Mouse (Mus musculus): ENCODE measurements around the gene Cyp24a1. TPM values are rescaled to one million over a fixed set of nuclear protein-coding genes. Genes with fewer than 3 reads are reported as not detected.
A peak's percentile ranks its signal among the peaks of the same experiment; 100 is the strongest.
"Not testable (repeated sequence)": the region's sequence is repeated elsewhere in the genome, so short reads cannot be mapped to it uniquely, and the experiment has no call there.

The Cyp24a1 gene
- total RNA-seq, 2 experiments from 2014 or later, result not detected

DNA sequence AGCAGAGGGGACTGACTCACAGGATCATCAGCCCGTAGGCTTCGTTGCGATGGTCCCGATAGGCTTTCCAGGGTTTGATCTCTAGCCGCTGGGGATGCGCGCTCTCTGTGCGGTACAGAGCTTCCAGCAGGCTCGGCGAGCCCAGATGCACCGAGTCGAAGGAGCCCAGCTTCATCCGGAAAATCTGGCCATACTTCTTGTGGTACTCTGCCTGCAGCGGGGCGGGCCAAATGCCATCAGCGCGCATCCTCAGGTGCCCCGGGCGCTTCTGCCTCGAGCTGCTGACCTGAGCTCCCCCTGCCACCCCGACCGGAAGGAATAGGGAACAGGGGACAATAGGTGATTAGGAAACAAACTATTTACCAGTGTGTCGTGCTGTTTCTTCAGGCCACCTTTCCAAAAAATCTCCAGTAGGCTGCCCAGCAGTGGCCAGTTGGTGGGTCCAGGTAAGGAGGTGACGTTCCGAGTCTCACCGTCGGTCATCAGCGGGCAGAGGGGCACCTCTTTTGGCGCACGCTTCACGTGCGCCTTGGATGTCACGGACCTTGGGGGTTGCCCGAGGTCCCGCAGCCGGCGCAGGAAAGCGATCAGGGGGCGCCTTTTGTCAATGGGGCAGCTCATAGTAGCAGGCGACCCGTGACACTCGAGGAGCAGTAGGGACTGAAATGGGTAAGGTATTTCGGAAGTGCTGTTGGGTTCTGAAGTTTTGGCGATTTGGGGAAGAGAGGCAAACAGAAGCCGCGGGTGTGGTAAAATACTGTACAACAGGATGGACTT is 603 bp downstream of the Cyp24a1 start, which contains the start of gene Pfdn4:
TSS of gene Pfdn4 (plus strand) at position 275 of the 777 bp plus-strand sequence.
- DNase-seq (ENCODE audit: low spot score in 2 of 2), result no peak

DNA sequence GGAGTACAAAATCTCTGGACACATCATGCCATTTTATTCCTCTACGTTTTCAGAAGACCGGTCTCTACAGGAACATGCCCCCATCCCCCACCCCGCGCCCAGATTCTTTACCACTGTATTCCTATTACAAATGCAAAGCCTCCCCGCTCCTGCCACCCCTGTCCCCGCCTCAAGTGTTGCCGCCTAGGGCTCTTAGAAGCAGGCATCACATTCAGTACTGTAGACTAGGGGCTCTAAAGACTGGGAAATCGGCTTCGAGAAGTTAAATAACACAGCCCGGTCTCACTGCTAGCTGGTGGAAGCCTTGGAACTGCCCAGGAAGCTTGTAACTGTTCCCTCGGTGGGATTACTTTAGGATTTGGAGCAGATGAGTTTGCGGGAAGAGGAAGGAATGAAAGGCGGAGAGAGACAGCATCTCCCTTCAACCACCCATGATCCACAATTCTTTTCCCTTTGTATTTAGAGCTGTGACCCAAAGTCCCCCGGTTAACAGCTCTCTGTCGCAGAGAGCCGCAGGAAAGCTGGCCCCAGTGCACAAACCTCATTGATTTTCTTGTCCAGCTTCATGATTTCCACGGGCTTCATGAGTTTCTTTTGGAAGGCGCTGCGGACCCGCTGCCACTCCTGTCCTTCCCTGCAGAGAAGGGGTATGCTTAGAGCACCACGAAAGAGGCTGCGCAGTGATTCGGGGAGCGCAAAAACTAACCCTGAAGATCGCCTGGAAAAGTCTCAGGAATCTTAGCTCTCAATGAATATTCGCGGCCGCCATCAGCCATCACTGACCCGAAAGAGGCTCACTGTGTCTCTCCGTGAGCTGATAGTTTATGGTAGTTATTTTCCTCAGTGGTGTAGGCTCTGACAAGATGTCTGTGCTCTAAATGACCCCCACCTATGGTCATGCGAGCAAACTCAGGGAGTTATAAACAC is 1.9 kb downstream of the Cyp24a1 start:
- DNase-seq (ENCODE audit: low spot score in 2 of 2), result no peak

DNA sequence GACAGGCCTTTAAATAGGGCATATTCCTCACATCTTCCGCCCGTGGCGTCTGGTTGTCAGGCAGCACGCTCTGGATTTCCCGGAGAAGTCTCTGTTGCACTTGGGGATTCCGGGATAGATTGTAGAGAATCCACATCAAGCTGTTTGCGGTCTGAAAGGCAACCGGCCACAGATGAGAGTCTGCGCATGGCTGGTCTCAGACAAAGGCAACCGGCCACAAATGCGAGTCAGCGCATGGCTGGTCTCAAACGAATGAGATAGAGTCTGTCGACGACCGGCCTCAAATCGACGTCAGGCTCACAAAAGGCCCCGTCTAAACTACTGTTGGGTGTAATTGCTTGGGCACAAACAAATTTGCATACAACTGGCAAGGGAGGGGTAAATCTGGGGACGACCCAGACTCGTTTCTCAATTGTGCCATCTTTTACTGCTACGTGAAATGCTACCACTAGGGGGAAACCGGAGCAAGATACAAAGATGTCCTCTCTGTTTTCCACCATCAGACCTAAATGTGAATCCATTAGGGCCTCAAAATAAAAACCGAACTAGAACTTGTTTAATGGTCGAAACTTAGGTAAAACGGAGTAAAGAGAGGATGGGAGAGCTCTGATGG is 8.9 kb downstream of the Cyp24a1 start:
- DNase-seq (ENCODE audit: low spot score in 2 of 2), result no peak

- DNase-seq (ENCODE audit: low spot score in 2 of 2), result no peak
Observed at GRCm38 (mm10) chr2:170487202-170487601, 9.7 kb downstream of the Cyp24a1 start.

DNA sequence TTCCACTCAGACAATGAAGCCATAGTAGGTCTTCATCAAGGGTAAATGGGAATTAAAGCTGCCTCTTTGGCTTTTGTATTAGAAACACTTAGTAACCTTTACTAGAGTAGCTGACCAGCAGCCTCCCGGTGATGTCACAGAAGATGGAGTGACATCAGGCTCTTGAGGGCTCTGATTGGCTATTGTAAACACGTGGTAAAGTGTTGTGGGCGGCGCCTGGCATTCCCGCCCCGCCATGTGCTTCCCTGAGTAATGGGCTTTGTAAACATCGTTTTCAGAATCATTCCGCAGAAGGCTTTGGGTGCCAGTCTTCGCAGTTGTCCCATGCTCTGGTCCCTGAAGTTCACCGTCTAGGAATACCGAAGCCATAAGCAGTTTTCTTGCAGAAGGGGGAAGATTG is 13.0 kb downstream of the Cyp24a1 start:
- DNase-seq (ENCODE audit: low spot score in 2 of 2), result no peak

- DNase-seq (ENCODE audit: low spot score in 2 of 2), result no peak
Observed at GRCm38 (mm10) chr2:170482019-170482540, 14.9 kb downstream of the Cyp24a1 start.

- no peak for DNase-seq (ENCODE audit: low spot score in 2 of 2)
Observed at GRCm38 (mm10) chr2:170476643-170477042, 20.3 kb downstream of the Cyp24a1 start.

GRCm38 (mm10) chr2:170476215-170476614 is 20.7 kb downstream of the Cyp24a1 start:
- no peak for DNase-seq (ENCODE audit: low spot score in 2 of 2)

DNA sequence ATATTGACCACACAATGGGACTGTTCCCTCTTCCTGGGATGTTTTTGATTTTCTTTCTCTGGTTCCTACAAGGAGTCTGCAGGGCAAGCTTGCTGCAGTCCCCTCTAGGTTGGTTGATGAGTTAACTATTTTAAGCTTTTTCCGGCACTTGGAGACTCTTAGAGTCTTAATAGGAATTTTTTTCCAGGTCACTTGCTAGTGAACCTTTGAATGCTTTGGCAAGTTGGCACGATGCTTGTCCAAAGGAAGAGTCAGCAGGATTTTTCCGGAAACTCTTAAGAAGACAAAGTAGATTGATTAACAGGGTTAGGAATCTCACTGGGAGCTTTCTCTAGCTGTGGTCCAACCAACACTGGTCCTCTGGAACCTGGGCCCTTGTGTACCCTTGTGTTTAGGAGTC is 21.8 kb downstream of the Cyp24a1 start:
- no peak for DNase-seq (ENCODE audit: low spot score in 2 of 2)

DNA sequence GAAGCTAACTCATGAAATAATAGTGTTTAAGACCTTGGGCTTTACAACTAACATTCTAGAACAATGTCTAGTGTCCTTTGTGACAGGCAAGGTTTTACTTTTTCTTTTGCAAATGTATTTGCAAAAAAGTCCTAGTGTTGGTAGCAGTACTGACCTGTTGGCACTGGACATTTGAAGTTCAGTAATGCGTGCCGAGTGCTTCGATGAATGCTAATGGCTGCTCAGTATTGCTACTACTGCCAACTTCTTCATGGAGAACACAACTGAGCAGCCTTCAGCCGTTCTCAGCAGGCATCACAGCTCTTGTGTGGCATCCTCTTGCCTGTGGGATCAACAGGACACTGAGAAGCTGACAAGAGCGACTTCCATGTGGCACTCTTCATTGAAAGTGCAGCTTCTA is 22.8 kb downstream of the Cyp24a1 start:
- no peak for DNase-seq (ENCODE audit: low spot score in 2 of 2)

DNA sequence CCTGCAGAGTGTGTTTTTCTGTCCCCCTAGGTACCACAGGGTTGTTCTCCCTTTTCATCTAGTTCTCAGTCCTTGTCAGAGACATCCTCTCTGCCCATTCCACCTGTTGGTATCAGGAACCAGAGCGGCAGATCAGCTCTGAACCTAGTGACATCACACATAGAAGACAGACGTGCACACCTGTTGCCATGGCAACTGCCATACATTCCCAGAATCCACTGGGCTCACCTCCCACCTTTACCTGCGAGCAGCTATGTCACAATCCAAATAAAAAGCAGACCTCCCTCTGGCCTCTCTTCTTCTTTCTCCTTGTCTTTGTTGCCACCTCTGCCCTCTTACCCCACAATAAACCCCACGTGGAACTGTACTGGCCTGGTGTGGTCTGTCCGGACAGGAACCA is 26.4 kb downstream of the Cyp24a1 start:
- DNase-seq (ENCODE audit: low spot score in 2 of 2), result no peak

DNA sequence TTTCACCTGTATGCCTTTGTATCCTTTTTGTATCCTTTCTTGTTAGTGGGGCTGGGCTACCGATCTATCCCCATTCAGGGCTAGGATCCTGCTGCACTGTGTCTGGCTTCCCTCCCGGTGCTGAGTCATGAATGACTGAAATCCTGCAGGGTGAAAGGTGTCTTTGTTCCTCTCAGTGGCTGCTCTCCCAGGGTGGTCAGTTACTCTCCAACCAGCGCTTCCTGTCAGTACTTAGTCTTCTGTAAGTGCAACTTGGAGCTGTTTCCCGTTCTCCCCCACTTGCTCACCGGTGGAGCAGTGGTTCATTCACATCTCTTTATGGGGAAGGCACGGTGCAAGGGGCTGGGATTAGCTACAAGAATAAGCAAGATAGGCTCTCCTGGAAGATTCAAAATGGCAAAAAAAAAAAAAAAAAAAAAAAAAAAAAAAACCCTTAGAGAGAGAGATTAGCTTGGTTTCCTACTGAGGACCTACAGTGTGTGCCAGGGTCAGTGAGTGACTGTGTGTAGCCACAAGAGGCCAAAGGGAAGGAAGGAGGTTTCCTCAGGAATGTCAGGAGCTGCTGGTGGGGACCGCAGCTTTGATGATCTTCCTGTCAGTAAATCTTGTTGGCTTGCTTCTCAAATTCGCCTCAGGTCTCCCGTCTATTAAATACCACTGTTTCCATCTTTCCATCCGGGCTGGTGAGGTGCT is 27.2 kb downstream of the Cyp24a1 start:
- peak; percentile 32 to 38 for DNase-seq (ENCODE audit: low spot score in 2 of 2)

DNA sequence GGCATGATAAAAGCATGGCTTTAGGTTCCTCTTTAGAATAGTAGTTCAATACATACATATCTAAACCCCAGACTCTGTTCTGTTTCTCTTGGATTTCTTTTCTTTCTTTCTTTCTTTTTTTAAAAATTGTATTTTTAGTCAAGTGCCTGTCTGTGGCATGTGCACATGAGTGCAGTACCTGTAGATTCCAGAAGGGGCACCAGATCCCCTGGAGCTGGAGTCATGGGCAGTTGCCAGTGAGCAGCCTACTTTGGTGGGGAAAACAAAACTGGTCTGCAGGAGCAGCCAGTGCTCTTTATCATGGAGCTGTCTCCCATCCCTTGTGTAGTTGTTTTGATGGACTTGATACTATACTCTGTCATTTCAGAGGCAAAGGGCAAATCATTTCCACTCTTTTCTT is 28.9 kb downstream of the Cyp24a1 start:
- no peak for DNase-seq (ENCODE audit: low spot score in 2 of 2)

DNA sequence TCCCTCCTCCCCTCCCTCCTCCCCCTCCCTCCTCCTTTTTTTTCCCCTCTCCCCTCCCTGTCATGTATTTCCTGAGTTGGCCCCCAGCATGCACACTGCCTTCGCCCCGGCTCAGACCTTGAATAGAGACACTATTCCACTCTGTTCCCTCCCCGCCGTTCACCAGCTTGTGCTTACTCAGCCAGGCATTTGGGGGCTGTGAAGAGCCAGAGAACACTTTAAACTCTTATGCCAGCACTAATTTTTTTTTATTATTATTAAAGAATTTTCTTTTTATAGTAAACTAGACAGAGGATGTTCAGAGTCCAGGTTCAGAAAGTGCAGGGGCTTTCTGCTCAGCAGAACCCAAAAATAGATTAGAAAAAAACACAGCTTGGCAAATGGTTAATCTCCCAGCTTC is 32.1 kb downstream of the Cyp24a1 start:
- no peak for DNase-seq (ENCODE audit: low spot score in 2 of 2)

- DNase-seq (ENCODE audit: low spot score in 2 of 2), result no peak
Observed at GRCm38 (mm10) chr2:170461652-170462051, 35.3 kb downstream of the Cyp24a1 start.

GRCm38 (mm10) chr2:170459805-170460204 is 37.1 kb downstream of the Cyp24a1 start:
- DNase-seq (ENCODE audit: low spot score in 2 of 2), result no peak

GRCm38 (mm10) chr2:170459183-170459582 is 37.8 kb downstream of the Cyp24a1 start:
- DNase-seq (ENCODE audit: low spot score in 2 of 2), result no peak

GRCm38 (mm10) chr2:170453809-170454208 is 43.1 kb downstream of the Cyp24a1 start:
- DNase-seq (ENCODE audit: low spot score in 2 of 2), result not testable (repeated sequence)

DNA sequence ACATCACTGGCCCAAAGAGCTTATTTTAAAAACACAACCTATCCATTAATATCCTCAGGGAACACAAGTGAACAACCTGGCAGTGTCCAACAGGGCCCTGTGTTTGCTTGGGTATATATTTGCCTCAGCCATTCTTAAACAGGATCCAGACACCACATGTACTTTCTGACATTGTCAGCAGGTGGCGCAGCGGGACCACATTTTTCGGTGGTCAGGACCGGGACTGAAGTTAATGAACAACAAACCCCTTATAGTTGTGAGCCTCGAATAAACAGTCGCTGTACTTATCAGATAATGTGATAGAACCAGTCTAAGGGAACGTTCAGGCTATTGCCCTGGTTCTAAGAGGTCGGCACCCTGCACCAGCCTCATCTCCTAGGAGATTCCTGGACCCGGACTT is 46.0 kb downstream of the Cyp24a1 start:
- DNase-seq (ENCODE audit: low spot score in 2 of 2), result peak; percentile 63 to 73

DNA sequence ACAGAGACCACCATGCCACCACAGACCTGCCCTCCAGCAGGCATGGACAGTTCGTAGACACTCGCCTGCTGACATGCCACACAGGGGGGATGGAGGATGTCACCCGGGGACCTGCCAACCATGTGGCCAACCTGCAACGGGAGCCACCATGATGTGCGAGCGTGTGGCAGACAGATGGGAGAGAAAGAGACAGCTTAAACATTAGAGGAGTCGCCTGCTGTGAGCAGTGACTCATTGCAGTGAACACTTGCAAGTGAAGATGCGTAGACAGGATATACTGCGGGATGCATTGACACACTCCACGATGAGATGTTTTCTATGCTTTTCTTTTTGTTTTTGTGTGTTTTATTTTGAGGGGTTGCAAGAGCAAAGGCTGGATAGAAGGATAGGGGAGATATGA is 49.3 kb downstream of the Cyp24a1 start:
- DNase-seq (ENCODE audit: low spot score in 2 of 2), result peak; percentile 19 to 21

DNA sequence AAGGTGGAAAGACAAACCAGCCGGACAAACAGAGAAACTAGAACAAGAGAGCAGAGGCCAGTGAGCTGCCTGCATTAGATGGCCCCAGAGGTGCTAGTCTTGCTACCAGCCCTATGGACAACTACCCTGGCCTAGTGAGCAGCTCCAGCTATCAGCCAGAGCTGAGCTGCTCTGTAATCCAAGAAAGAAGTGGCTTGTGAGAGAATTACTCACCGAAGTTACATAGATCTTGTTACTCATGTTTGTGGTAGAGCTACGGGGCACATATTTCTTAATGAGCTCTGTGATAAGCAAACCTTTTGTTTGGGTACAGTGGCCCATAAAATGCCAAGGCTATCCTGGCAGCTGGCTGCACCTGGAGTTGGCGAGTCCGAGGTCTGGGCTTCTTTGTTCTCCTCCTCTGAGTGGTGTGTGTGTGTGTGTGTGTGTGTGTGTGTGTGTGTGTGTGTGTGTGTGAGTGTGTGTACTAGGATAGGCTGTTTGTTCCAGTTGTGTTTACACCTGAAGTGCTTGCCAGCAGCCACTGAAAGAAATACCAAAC is 50.0 kb downstream of the Cyp24a1 start:
- DNase-seq (ENCODE audit: low spot score in 2 of 2), result no peak

All from left cerebral cortex, adult 18-20 months (tissue).